Mouse (Mus musculus) CH12.LX (cell line): ENCODE results near the gene Zfp777. TPM values are rescaled to one million over a fixed set of nuclear protein-coding genes. Genes with fewer than 3 reads are reported as not detected.

Experiments used
- DNase-seq: peaks from one replicate; pipeline ENCODE4 v3.0.0-alpha.2; 2013; ENCODE audit errors: extremely low read depth
- H3K27ac ChIP-seq: 2 replicates; pipeline ENCODE4 v1.5.1; 2012; ENCODE audit warnings: low read depth, mild to moderate bottlenecking, control low read depth, moderate library complexity; ENCODE audit not compliant: insufficient read depth
- H3K27me3 ChIP-seq: replicated peaks from 2 replicates; pipeline ENCODE3; 2012; ENCODE audit warnings: inconsistent platforms
- H3K36me3 ChIP-seq, 2 experiments: replicated peaks in 1 of 2; 2 replicates each; pipeline versions ENCODE3 to v1.6.1; 2012; ENCODE audit warnings: inconsistent platforms in 1 of 2, low read length in 1 of 2, mild to moderate bottlenecking in 1 of 2, mixed read lengths in 1 of 2, moderate library complexity in 1 of 2; ENCODE audit not compliant: control insufficient read depth in 1 of 2, insufficient read depth in 1 of 2
- H3K4me1 ChIP-seq, 2 experiments: 2 replicates each; pipeline ENCODE4 v1.6.1; 2012; ENCODE audit warnings: inconsistent platforms in 1 of 2, moderate library complexity in 1 of 2; ENCODE audit not compliant: insufficient read depth in 2 of 2, control insufficient read depth in 1 of 2
- H3K4me2 ChIP-seq: 2 replicates; pipeline ENCODE4 v1.6.1; 2012; ENCODE audit warnings: low read depth, mild to moderate bottlenecking, control low read depth; ENCODE audit not compliant: poor library complexity, insufficient read depth, severe bottlenecking
- H3K4me3 ChIP-seq, 3 experiments: fragments of 150-350 bp in 1 of 3; sonication (generic) in 1 of 3; replicated peaks in 1 of 3; 2 replicates each; pipeline versions ENCODE3 to v1.5.1; 2011 to 2012; ENCODE audit warnings: low read depth in 2 of 3, low read length in 2 of 3, mild to moderate bottlenecking in 2 of 3, moderate library complexity in 2 of 3, control low read depth in 1 of 3, improper control_type of control experiment in 1 of 3, inconsistent platforms in 1 of 3, mixed read lengths in 1 of 3; ENCODE audit not compliant: poor library complexity in 1 of 3
- H3K79me2 ChIP-seq: replicated peaks from 2 replicates; pipeline ENCODE4 v1.6.1; 2012; ENCODE audit warnings: mild to moderate bottlenecking, moderate library complexity; ENCODE audit not compliant: control insufficient read depth, poor library complexity, insufficient read depth, severe bottlenecking; ENCODE audit errors: extremely low read depth
- H3K9ac ChIP-seq: 2 replicates; pipeline ENCODE4 v1.6.1; 2012; ENCODE audit warnings: low read depth, mild to moderate bottlenecking, control low read depth, moderate library complexity; ENCODE audit not compliant: insufficient read depth
- H3K9me3 ChIP-seq: replicated peaks from 2 replicates; pipeline ENCODE3; 2012; ENCODE audit warnings: low read length, inconsistent platforms, mixed read lengths
- CHD1 ChIP-seq: IDR thresholded peaks from 2 replicates; pipeline ENCODE4 v1.6.1; 2012; ENCODE audit warnings: low read depth, low read length, improper control_type of control experiment, inconsistent platforms
- CTCF ChIP-seq, 2 experiments: IDR thresholded peaks in 1 of 2; conservative IDR thresholded peaks in 1 of 2; 2 replicates each; pipeline ENCODE4 v1.5.1; 2011 to 2012; ENCODE audit warnings: low read depth in 2 of 2, low read length in 2 of 2, improper control_type of control experiment in 1 of 2, inconsistent platforms in 1 of 2, mild to moderate bottlenecking in 1 of 2, moderate library complexity in 1 of 2
- ETS1 ChIP-seq: conservative IDR thresholded peaks from 2 replicates; pipeline ENCODE4 v1.6.1; 2012; ENCODE audit warnings: low read depth, mild to moderate bottlenecking, inconsistent platforms, low read length, improper control_type of control experiment, moderate library complexity
- GABPA ChIP-seq: IDR thresholded peaks from 2 replicates; pipeline ENCODE4 v1.6.1; 2012; ENCODE audit warnings: low read depth, low read length, improper control_type of control experiment, inconsistent platforms; ENCODE audit not compliant: insufficient replicate concordance
- JUN ChIP-seq: IDR thresholded peaks from 2 replicates; pipeline ENCODE4 v1.6.1; 2011; ENCODE audit warnings: low read depth, mild to moderate bottlenecking, low read length, improper control_type of control experiment, moderate library complexity; ENCODE audit not compliant: insufficient read depth
- JUND ChIP-seq: conservative IDR thresholded peaks from 2 replicates; pipeline ENCODE4 v1.6.1; 2011; ENCODE audit warnings: low read depth, low read length, improper control_type of control experiment
- KAT2A ChIP-seq: IDR thresholded peaks from 2 replicates; pipeline ENCODE4 v1.6.1; 2012; ENCODE audit warnings: low read length, improper control_type of control experiment, inconsistent platforms; ENCODE audit not compliant: insufficient replicate concordance
- MAFK ChIP-seq: IDR thresholded peaks from 2 replicates; pipeline ENCODE4 v1.6.1; 2011; ENCODE audit warnings: low read length, improper control_type of control experiment; ENCODE audit not compliant: insufficient replicate concordance
- MAX ChIP-seq: IDR thresholded peaks from 2 replicates; pipeline ENCODE4 v1.6.1; 2011; ENCODE audit warnings: low read length, improper control_type of control experiment
- MAZ ChIP-seq: IDR thresholded peaks from 2 replicates; pipeline ENCODE4 v1.6.1; 2012; ENCODE audit warnings: low read depth, mild to moderate bottlenecking, inconsistent platforms, low read length, improper control_type of control experiment, moderate library complexity
- MEF2A ChIP-seq: IDR thresholded peaks from 2 replicates; pipeline ENCODE4 v1.6.1; 2014; ENCODE audit warnings: low read depth, mild to moderate bottlenecking, inconsistent platforms, low read length, improper control_type of control experiment, borderline replicate concordance
- MXI1 ChIP-seq: IDR thresholded peaks from 2 replicates; pipeline ENCODE4 v1.6.1; 2011; ENCODE audit warnings: mild to moderate bottlenecking, low read depth, low read length, improper control_type of control experiment
- MYC ChIP-seq: IDR thresholded peaks from 2 replicates; pipeline ENCODE4 v1.6.1; 2011; ENCODE audit warnings: low read depth, mild to moderate bottlenecking, improper control_type of control experiment, low read length
- PAX5 ChIP-seq: IDR thresholded peaks from 2 replicates; pipeline ENCODE4 v1.6.1; 2012; ENCODE audit warnings: low read length, inconsistent platforms, mixed read lengths
- RAD21 ChIP-seq: IDR thresholded peaks from 2 replicates; pipeline ENCODE4 v1.6.1; 2011; ENCODE audit warnings: low read depth, mild to moderate bottlenecking, low read length, improper control_type of control experiment, moderate library complexity
- TBP ChIP-seq: conservative IDR thresholded peaks from 2 replicates; pipeline ENCODE4 v1.6.1; 2011; ENCODE audit warnings: low read depth, low read length, improper control_type of control experiment
- USF2 ChIP-seq: conservative IDR thresholded peaks from 2 replicates; pipeline ENCODE4 v1.6.1; 2011; ENCODE audit warnings: low read depth, low read length, improper control_type of control experiment
- ZC3H11A ChIP-seq: IDR thresholded peaks from 2 replicates; pipeline ENCODE4 v1.6.1; 2012; ENCODE audit warnings: low read depth, mild to moderate bottlenecking, inconsistent platforms, low read length, improper control_type of control experiment
- ZKSCAN1 ChIP-seq: IDR thresholded peaks from 2 replicates; pipeline ENCODE4 v1.6.1; 2012; ENCODE audit warnings: low read depth, inconsistent platforms, low read length, improper control_type of control experiment, borderline replicate concordance
- dilution Hi-C: fragments of 300-500 bp; cut with MboI; formaldehyde crosslinking; loops from 2 replicates; pipeline ENCODE4 v1.14.3; 2020; ENCODE audit warnings: low sequenced_read_pairs; ENCODE audit not compliant: extremely low pct_unique_long_range_greater_than_20kb, extremely low pct_ligation_motif_present
- in situ Hi-C: fragments of 300-500 bp; cut with MboI; formaldehyde crosslinking; loops from 3 replicates; pipeline ENCODE4 v1.14.3; 2019; ENCODE audit warnings: low sequenced_read_pairs, low pct_ligation_motif_present, low pct_unique_long_range_greater_than_20kb, mixed read lengths
- polyA plus RNA-seq: library from polyadenylated mRNA; unstranded; fragments of >175 nt; gene quantifications from 2 replicates; pipeline ENCODE4 v1.2.1, GENCODE M21; 2012; ENCODE audit warnings: low read depth; ENCODE audit not compliant: insufficient read length
- total RNA-seq, 2 experiments: library from RNA; depleted of rRNA; stranded (reverse); fragments of 300-350 nt in 1 of 2; fragments of >200 nt in 1 of 2; gene quantifications; 2 replicates each; pipeline ENCODE4 v1.2.3; 2012 to 2014

The Zfp777 gene
- total and polyA plus RNA-seq, 3 experiments: 7.1 to 16.5 (median 13.6) TPM

- H3K4me2 ChIP-seq: no peak overlapping the region
- H3K36me3 ChIP-seq: peaks cover 41 to 90% of the 10 kb centered on the region in 2 experiments
- no peak for DNase-seq
- no peak for TF ChIP-seq CHD1
- no peak overlapping the region for H3K27ac ChIP-seq
- no peak overlapping the region for H3K4me3 ChIP-seq
- 0 out of 4 replicates have a peak, but pooled peaks cover 0 to 2% of the 10 kb centered on the region in 2 experiments for H3K4me1 ChIP-seq
- no peaks in the 10 kb centered on the region for H3K79me2 ChIP-seq
- dilution Hi-C loops: no loop called here
- H3K27me3 ChIP-seq: no peaks in the 10 kb centered on the region
- H3K9me3 ChIP-seq: no peaks in the 10 kb centered on the region
- in situ Hi-C loops: no loop called here
- no peak overlapping the region for H3K9ac ChIP-seq
Measured at GRCm38 (mm10) chr6:48065587-48066075, 16.9 kb upstream of the Zfp777 start.

GRCm38 (mm10) chr6:48064451-48064850 is 15.7 kb upstream of the Zfp777 start:
- no peak overlapping the region for H3K9ac ChIP-seq
- H3K9me3 ChIP-seq: no peaks in the 10 kb centered on the region
- TF ChIP-seq MAZ (no peak), RAD21 (no peak), JUND (no peak), TBP (no peak), CHD1 (no peak), JUN (no peak), MEF2A (no peak), MYC (no peak), CTCF (conservative IDR thresholded peaks at IDR 0.05 in 1 of 2, IDR thresholded peaks at IDR 0.05 in 1 of 2; ENCODE audit: low read depth in 2 of 2, low read length in 2 of 2) (no peak), ZKSCAN1 (no peak), USF2 (no peak), ZC3H11A (no peak), MXI1 (no peak), MAX (no peak), ETS1 (no peak), GABPA (no peak), MAFK (no peak), KAT2A (no peak), PAX5 (no peak)
- no peak overlapping the region for H3K4me3 ChIP-seq
- H3K36me3 ChIP-seq: peaks cover 41 to 82% of the 10 kb centered on the region in 2 experiments
- no peaks in the 10 kb centered on the region for H3K4me1 ChIP-seq
- no peak overlapping the region for H3K27ac ChIP-seq
- DNase-seq: no peak
- no peak overlapping the region for H3K4me2 ChIP-seq
- in situ Hi-C loops: no loop called here
- dilution Hi-C loops: no loop called here
- H3K79me2 ChIP-seq: no peaks in the 10 kb centered on the region
- no peaks in the 10 kb centered on the region for H3K27me3 ChIP-seq
